Mouse (Mus musculus) hindbrain, embryonic 13.5 days (tissue): ENCODE measurements around the gene Faah. TPM values are rescaled to one million over a fixed set of nuclear protein-coding genes. Genes with fewer than 3 reads are reported as not detected.
A peak's percentile ranks its signal among the peaks of the same experiment; 100 is the strongest.

ENCODE experiments used
- ATAC-seq: fragments of 200-750 bp; cut with Nextera tagmentation; 2 replicates; pipeline ENCODE4 v1.8.0; 2017; ENCODE audit warnings: moderate TSS enrichment; ENCODE audit not compliant: low FRiP score
- H3K27ac ChIP-seq: fragments of 300-500 bp; sonication (generic); 2 replicates; pipeline ENCODE4 v1.5.1; 2015; ENCODE audit warnings: inconsistent platforms, mild to moderate bottlenecking, moderate library complexity
- H3K27me3 ChIP-seq: fragments of 300-500 bp; sonication (generic); 2 replicates; pipeline ENCODE4 v1.6.1; 2015; ENCODE audit warnings: mild to moderate bottlenecking, inconsistent platforms
- H3K36me3 ChIP-seq: fragments of 300-500 bp; sonication (generic); 2 replicates; pipeline ENCODE4 v1.6.1; 2015; ENCODE audit warnings: mild to moderate bottlenecking, inconsistent platforms
- H3K4me1 ChIP-seq: fragments of 300-500 bp; sonication (generic); replicated peaks from 2 replicates; pipeline ENCODE4 v1.6.1; 2015; ENCODE audit warnings: inconsistent platforms
- H3K4me2 ChIP-seq: fragments of 300-500 bp; sonication (generic); 2 replicates; pipeline ENCODE4 v1.6.1; 2015; ENCODE audit warnings: inconsistent platforms, mild to moderate bottlenecking, moderate library complexity
- H3K4me3 ChIP-seq: fragments of 300-500 bp; sonication (generic); 2 replicates; pipeline ENCODE4 v1.5.1; 2015; ENCODE audit warnings: mild to moderate bottlenecking, inconsistent platforms
- H3K9ac ChIP-seq: fragments of 300-500 bp; sonication (generic); 2 replicates; pipeline ENCODE4 v1.6.1; 2015; ENCODE audit warnings: mild to moderate bottlenecking, inconsistent platforms
- H3K9me3 ChIP-seq: fragments of 300-500 bp; sonication (generic); 2 replicates; pipeline ENCODE4 v1.6.1; 2016; ENCODE audit warnings: inconsistent platforms
- whole genome bisulfite sequencing: fragments of 180-500 bp; shearing (Covaris S2); methylation state at CpG from one replicate; pipeline ENCODE4 v1.1.7; 2015; 5-methylcytosine and 5-hydroxymethylcytosine counted together
- polyA plus RNA-seq: library from polyadenylated mRNA; unstranded; fragments of >200 nt; fragmentation: Nextera tagmentation; extraction: Ambion mirVana; gene quantifications from 2 replicates; pipeline ENCODE4 v1.2.1, GENCODE M21; 2015

Gene Faah
- polyA plus RNA-seq, 1 experiment from 2014 or later = 13.0 TPM

DNA sequence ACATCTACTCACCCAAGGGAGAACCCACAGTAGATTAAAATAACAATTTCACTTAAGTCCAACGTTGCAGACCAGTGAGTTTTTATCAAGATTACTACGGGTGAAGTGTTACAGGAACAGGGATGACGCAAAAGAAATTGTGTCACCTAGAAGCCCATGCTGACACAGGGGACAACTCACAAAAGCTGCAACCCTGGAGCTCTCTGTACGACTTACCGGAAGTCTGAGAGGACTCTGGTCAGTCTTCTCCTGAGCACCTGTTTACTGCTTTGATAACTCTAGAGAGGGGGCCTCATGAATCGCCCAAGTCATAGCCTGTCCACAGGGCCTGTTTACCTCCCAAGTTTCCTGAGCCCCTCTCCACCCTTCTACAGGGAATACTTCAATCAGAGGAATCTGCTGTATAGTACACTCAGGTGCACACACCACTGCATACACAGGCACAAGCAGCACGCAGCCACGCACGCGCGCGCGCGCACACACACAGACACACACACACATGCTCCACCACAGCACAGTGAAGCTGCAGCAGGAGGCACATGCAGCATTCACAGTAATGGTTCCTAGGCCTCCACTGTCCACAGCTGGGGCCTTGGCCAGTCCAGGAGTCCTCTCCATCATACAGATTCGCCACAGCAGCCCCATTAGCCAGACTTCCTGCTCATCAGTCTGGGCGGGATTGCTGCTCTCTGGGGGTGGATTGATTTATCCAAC, 22.9 kb downstream of the Faah start:
- H3K4me2 ChIP-seq = no peak overlapping the region
- peaks cover 4% of the 10 kb centered on the region for H3K4me1 ChIP-seq
- ATAC-seq = peak; percentile 78
- H3K4me3 ChIP-seq = no peak overlapping the region
- H3K27ac ChIP-seq = 0 out of 2 replicates have a peak overlapping the region, but pooled peaks have one; percentile 48
- no peaks in the 10 kb centered on the region; the same call in 1 of the 2 replicates for H3K9me3 ChIP-seq
- H3K27me3 ChIP-seq = peaks cover 28% of the 10 kb centered on the region
- WGBS = 72% methylated on average over 16 of the region's 16 CpGs
- peaks cover 8% of the 10 kb centered on the region; the same call in 1 of the 2 replicates for H3K36me3 ChIP-seq
- no peak overlapping the region for H3K9ac ChIP-seq

- no peak overlapping the region for H3K4me3 ChIP-seq
- peaks cover under 1% of the 10 kb centered on the region; the same call in 1 of the 2 replicates for H3K4me1 ChIP-seq
- WGBS = 85% methylated on average over 7 of the region's 7 CpGs
- no peak overlapping the region for H3K4me2 ChIP-seq
- no peaks in the 10 kb centered on the region; the same call in 1 of the 2 replicates for H3K9me3 ChIP-seq
- H3K27ac ChIP-seq = no peak overlapping the region
- peaks cover 34% of the 10 kb centered on the region for H3K27me3 ChIP-seq
- no peaks in the 10 kb centered on the region for H3K36me3 ChIP-seq
- no peak for ATAC-seq
- no peak overlapping the region for H3K9ac ChIP-seq
Observed at GRCm38 (mm10) chr4:115989382-115989781, 28.3 kb downstream of the Faah start.

GRCm38 (mm10) chr4:115987858-115988530, 29.7 kb downstream of the Faah start:
- Histone ChIP-seq H3K4me3 (no peak overlapping the region), H3K9ac (no peak overlapping the region), H3K4me2 (no peak overlapping the region), H3K27me3 (peaks cover 47% of the 10 kb centered on the region), H3K36me3 (no peaks in the 10 kb centered on the region), H3K27ac (no peak overlapping the region), H3K4me1 (peaks cover 5% of the 10 kb centered on the region; the same call in 1 of the 2 replicates), H3K9me3 (no peaks in the 10 kb centered on the region; the same call in 1 of the 2 replicates)
- ATAC-seq = no peak
- 80% methylated on average over 5 of the region's 5 CpGs for WGBS

DNA sequence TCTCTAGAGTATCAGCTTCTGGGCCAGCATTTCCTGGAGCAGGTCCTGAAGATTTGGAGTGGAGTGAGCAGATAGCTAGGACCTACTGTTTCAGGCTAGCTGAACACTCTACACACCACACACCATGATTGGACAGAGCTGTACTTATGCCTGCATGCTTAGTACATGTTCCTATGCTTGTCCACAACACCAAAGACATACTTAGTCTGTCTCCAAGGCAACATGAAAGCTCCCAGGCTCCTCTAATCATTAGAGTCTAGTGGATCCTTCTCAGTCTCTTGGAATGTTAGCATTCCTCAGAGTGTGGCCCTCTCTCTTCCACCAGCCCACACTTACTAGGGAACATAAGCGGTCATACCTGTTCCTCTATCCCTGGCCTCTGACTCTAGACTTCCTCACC, 30.3 kb downstream of the Faah start:
- WGBS = 84% methylated on average over 1 of the region's 1 CpGs
- Histone ChIP-seq H3K4me1 (peaks cover 5% of the 10 kb centered on the region; the same call in 1 of the 2 replicates), H3K36me3 (no peaks in the 10 kb centered on the region), H3K9me3 (no peaks in the 10 kb centered on the region; the same call in 1 of the 2 replicates), H3K27ac (no peak overlapping the region), H3K4me3 (no peak overlapping the region), H3K9ac (no peak overlapping the region), H3K4me2 (no peak overlapping the region), H3K27me3 (peaks cover 51% of the 10 kb centered on the region)
- ATAC-seq = no peak

GRCm38 (mm10) chr4:115984967-115985366, 32.8 kb downstream of the Faah start:
- H3K9me3 ChIP-seq = no peaks in the 10 kb centered on the region
- no peak overlapping the region for H3K4me3 ChIP-seq
- 39% methylated on average over 8 of the region's 8 CpGs for WGBS
- H3K4me2 ChIP-seq = no peak overlapping the region
- H3K27ac ChIP-seq = no peak overlapping the region
- H3K27me3 ChIP-seq = peaks cover 71% of the 10 kb centered on the region
- H3K9ac ChIP-seq = no peak overlapping the region
- H3K4me1 ChIP-seq = peaks cover 10% of the 10 kb centered on the region
- no peaks in the 10 kb centered on the region for H3K36me3 ChIP-seq
- no peak for ATAC-seq

GRCm38 (mm10) chr4:115984111-115984510, 33.6 kb downstream of the Faah start:
- no peak overlapping the region for H3K4me3 ChIP-seq
- no peaks in the 10 kb centered on the region for H3K9me3 ChIP-seq
- no peak overlapping the region for H3K4me2 ChIP-seq
- 3% methylated on average over 13 of the region's 13 CpGs for WGBS
- peaks cover 78% of the 10 kb centered on the region for H3K27me3 ChIP-seq
- no peaks in the 10 kb centered on the region for H3K36me3 ChIP-seq
- 0 out of 2 replicates have a peak, but pooled peaks have one; percentile 8 for ATAC-seq
- H3K4me1 ChIP-seq = peaks cover 18% of the 10 kb centered on the region
- no peak overlapping the region for H3K27ac ChIP-seq
- H3K9ac ChIP-seq = no peak overlapping the region; the same call in 1 of the 2 replicates

DNA sequence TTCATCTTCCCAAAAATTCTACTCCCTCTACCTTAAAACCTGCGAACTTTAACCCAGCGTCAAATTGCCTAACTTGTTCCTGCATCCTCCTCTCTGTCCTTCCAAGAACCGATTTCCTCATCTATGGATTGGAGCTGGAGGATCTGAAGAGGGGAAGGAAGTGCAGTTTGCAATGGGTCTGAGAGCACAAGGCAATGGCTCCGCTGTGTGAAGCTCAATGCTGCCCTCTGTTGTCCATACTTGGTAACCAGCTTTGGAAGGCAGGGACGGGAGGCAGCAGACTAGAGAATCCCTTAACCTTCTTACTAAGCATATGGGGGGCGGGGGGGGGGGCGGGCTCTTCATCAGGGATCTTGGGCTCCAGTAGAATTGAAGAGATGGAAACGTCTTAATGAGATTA, 37.0 kb downstream of the Faah start:
- H3K4me1 ChIP-seq = peaks cover 33% of the 10 kb centered on the region
- no peaks in the 10 kb centered on the region for H3K36me3 ChIP-seq
- no peaks in the 10 kb centered on the region for H3K9me3 ChIP-seq
- H3K4me2 ChIP-seq = no peak overlapping the region
- H3K27ac ChIP-seq = no peak overlapping the region
- no peak overlapping the region for H3K9ac ChIP-seq
- peaks cover 92% of the 10 kb centered on the region for H3K27me3 ChIP-seq
- 0 out of 2 replicates have a peak, but pooled peaks have one; percentile 25 for ATAC-seq
- H3K4me3 ChIP-seq = no peak overlapping the region
- under 1% methylated on average over 8 of the region's 8 CpGs for WGBS

DNA sequence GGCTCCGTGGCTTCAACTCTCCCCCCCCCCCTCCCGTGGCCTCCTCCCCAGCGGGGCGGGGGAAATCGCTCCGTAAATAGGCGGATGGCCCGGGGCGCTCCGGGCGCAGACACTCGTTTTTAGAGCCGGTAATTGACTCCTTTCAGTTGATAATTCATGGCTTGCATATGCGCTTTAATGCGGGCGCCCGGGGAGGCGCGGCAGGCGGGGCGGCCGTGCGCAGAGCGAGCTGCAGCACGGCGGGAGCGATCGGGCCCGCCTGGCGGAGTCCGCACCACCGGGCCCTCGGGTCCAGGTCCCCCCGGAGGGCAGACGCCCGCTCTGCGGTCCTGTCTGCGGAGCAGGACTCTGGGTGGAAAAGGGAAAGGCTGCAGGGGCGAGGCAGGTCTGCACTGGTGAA, 38.3 kb downstream of the Faah start:
- no peaks in the 10 kb centered on the region for H3K36me3 ChIP-seq
- ATAC-seq = peak; percentile 15; the same call in 1 of the 2 replicates

DNA sequence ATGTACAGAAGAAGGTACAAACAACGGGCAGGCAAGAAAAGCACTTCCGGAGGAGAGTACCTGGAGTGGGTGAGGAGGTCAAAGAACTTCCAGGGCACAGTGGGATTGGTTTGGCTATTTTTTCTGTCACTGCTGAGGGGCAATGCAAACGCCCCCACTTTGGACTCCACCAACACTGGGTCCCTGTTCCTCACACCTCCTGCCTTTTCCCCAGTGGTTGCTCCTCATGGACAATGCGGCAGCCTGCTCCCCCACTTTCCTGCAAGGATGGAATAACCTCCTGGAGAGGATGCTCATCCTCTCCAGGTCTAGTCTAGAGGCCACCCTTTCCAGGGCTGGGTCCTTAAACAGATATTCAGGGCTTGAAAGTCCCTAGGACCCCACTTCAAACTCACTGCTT, 38.8 kb downstream of the Faah start:
- Histone ChIP-seq H3K9me3 (no peaks in the 10 kb centered on the region), H3K36me3 (no peaks in the 10 kb centered on the region), H3K27me3 (peaks cover 94% of the 10 kb centered on the region), H3K4me2 (peak overlapping the region; percentile 61), H3K4me3 (peak overlapping the region; percentile 36; the same call in 1 of the 2 replicates), H3K4me1 (peaks cover 31% of the 10 kb centered on the region), H3K9ac (peak overlapping the region; percentile 68; the same call in 1 of the 2 replicates), H3K27ac (no peak overlapping the region)
- ATAC-seq = 0 out of 2 replicates have a peak, but pooled peaks have one; percentile 2
- WGBS = 13% methylated on average over 4 of the region's 4 CpGs

More for the DNA sequence above, 38.3 kb downstream of the Faah start:
- H3K4me2 ChIP-seq = peak overlapping the region; percentile 61
- peaks cover 36% of the 10 kb centered on the region for H3K4me1 ChIP-seq
- H3K4me3 ChIP-seq = peak overlapping the region; percentile 36
- peak overlapping the region; percentile 68 for H3K9ac ChIP-seq
- H3K27me3 ChIP-seq = peaks cover 93% of the 10 kb centered on the region
- no peak overlapping the region for H3K27ac ChIP-seq
- no peaks in the 10 kb centered on the region for H3K9me3 ChIP-seq
- WGBS = 1% methylated on average over 38 of the region's 39 CpGs

- Histone ChIP-seq H3K4me2 (peak overlapping the region; percentile 21), H3K4me1 (peaks cover 26% of the 10 kb centered on the region), H3K27ac (no peak overlapping the region), H3K4me3 (no peak overlapping the region), H3K9ac (no peak overlapping the region), H3K36me3 (no peaks in the 10 kb centered on the region), H3K27me3 (peaks cover 96% of the 10 kb centered on the region), H3K9me3 (no peaks in the 10 kb centered on the region)
- 48% methylated on average over 24 of the region's 24 CpGs for WGBS
- peak; percentile 71; the same call in 1 of the 2 replicates for ATAC-seq
Observed at GRCm38 (mm10) chr4:115972543-115972942, 45.2 kb downstream of the Faah start.

GRCm38 (mm10) chr4:115964446-115964845, 53.3 kb downstream of the Faah start:
- Histone ChIP-seq H3K4me3 (no peak overlapping the region), H3K4me2 (no peak overlapping the region), H3K27ac (no peak overlapping the region), H3K4me1 (peaks cover 47% of the 10 kb centered on the region), H3K27me3 (peaks cover 96% of the 10 kb centered on the region), H3K9ac (no peak overlapping the region), H3K9me3 (no peaks in the 10 kb centered on the region), H3K36me3 (no peaks in the 10 kb centered on the region)
- 13% methylated on average over 5 of the region's 5 CpGs for WGBS
- ATAC-seq = no peak

- peaks cover 95% of the 10 kb centered on the region for H3K27me3 ChIP-seq
- ATAC-seq = no peak
- no peak overlapping the region for H3K27ac ChIP-seq
Observed at GRCm38 (mm10) chr4:115963751-115964150, 54.0 kb downstream of the Faah start.

More at GRCm38 (mm10) chr4:115963751-115964150, 54.0 kb downstream of the Faah start:
- H3K9me3 ChIP-seq = no peaks in the 10 kb centered on the region
- no peaks in the 10 kb centered on the region for H3K36me3 ChIP-seq
- H3K4me2 ChIP-seq = peak overlapping the region; percentile 85
- 0 out of 2 replicates have a peak overlapping the region, but pooled peaks have one; percentile 56 for H3K4me3 ChIP-seq
- H3K9ac ChIP-seq = no peak overlapping the region
- H3K4me1 ChIP-seq = peaks cover 49% of the 10 kb centered on the region
- WGBS = 8% methylated on average over 6 of the region's 6 CpGs
